Mouse (Mus musculus): ENCODE results near the gene Il16.

The Il16 gene

DNA sequence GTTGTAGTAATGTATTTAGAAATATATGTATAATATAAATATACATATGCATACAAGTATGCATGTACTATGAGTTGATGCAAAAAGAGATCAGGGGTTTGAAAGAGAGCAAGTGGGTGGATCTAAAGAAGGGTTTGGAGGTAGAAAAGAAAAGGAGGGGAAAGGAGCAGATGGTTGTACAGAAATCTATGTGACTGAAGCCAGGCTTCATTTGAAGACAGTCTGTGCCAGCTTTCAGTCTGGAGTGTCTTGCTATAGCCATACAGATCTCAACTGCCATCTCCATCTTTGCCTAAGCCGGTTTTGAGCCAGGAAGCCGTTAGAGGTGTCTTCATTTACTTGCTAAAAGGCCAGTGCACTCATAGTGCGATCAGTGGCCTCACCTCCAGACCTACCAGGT, 130.3 kb downstream of the Il16 start:
- in situ Hi-C loops (cut with MseI, MboI), result no loop called here

DNA sequence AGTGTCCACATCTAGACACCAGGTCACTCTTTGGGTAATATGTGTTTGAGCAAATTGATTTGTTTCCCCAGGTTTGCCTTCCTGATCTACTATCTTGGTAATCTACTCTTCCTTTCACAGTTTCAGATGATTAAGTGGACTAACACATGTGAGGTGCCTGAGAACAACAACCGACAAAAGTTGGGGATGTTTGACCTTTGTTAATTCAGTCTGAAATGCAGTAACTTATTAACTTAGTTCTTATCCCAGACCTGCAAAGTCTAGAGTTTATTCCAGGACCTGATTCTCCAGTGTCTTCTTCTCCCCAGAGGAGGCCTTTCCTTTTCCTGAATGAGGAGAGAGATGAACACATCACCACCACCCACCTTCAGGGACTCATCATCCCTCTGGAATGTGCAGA, 133.6 kb downstream of the Il16 start:
- in situ Hi-C loops (cut with MseI, MboI), result no loop called here

DNA sequence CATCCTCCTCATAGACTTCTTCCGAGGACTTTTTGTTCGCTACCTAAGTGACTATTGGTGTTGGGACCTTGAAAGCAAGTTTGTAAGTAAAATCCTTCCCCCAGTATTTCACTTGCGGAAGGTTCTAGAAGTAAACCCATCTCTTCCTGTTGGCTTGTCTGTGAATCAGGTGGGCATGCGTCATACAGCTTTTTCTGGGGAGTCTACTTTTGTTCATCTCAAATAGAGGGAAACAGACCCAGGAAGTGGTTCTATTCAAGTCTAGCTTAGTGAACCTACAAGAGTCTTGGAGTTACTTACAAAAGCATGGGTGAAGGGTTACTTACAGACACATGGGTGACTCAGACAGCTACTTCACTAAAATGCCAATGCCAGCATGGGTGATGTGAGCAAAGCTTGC, 135.6 kb downstream of the Il16 start:
- in situ Hi-C loops (cut with MseI, MboI), result no loop called here

DNA sequence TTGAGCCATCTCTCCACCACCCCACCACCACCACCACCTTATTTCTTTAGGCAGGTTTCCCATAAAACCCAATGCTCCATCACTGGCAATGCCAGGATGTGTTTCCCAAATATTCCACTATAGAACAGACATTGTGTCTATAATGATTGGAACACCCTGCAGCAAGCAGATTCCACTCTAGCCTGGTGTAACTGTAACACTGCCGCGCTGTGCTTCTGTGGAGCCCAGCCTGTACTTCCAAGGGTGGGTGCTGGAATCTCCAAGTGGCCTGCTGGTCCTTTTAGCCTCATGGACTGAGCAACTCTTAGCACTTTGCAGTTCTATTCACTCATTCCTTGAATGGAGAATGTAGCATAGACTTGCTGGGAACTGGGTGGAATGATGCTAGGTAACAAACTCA, 138.7 kb downstream of the Il16 start:
- in situ Hi-C loops (cut with MseI, MboI), result no loop called here

DNA sequence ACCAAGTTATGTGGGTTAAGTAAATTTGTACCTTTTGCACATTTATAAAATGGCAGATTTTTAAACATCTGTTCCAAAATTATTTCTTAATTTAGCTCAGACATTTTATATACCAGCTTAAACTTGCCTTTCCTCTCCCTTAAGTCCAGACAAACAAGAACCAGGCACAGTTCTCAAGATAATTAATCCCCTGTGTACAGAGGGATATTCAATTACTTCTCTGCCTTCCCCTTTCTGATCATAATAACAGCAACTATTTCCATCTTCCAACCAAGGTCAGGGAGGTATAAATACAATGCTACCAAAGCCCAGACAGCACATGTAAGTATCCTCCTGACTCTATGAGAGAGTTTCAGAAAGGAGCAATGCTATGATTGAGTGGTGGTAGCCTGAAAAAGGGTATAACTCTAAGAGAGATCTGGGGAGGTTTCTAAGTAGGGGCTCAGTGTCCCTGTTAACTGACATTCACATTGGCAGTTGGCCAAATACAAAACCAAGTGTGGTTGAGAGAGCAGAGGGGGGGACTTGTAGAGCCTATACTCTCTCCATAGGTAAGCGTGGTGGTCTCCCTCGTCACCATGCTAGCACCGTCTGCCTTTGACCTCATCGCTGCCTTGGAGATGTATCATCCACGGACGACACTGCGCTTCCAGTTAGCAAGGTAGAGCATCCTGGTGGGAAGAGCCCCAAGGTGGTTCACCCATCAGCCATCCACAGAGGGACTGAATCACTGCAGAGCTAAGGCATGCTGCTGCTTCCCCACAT, 141.2 kb downstream of the Il16 start:
- in situ Hi-C loops (cut with MseI, MboI), result no loop called here

DNA sequence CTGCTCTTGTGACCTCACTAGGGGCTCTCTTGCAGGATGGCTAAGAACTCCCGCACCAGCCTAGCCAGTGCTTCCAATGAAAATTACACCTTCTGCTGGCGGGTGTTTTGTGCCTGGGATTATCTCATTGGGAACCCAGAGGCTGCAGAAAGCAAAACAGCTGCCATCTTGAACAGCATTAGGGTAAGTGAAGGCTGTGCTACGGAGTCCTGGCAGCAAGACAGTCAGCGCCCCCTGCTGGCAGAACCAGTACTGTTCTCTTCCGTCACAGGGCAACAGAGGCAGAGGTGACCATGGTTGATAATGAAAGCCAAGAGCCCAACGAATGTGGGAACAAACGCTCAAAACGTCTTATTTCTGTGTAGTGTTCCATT, 145.6 kb downstream of the Il16 start:
- in situ Hi-C loops (cut with MseI, MboI), result no loop called here

DNA sequence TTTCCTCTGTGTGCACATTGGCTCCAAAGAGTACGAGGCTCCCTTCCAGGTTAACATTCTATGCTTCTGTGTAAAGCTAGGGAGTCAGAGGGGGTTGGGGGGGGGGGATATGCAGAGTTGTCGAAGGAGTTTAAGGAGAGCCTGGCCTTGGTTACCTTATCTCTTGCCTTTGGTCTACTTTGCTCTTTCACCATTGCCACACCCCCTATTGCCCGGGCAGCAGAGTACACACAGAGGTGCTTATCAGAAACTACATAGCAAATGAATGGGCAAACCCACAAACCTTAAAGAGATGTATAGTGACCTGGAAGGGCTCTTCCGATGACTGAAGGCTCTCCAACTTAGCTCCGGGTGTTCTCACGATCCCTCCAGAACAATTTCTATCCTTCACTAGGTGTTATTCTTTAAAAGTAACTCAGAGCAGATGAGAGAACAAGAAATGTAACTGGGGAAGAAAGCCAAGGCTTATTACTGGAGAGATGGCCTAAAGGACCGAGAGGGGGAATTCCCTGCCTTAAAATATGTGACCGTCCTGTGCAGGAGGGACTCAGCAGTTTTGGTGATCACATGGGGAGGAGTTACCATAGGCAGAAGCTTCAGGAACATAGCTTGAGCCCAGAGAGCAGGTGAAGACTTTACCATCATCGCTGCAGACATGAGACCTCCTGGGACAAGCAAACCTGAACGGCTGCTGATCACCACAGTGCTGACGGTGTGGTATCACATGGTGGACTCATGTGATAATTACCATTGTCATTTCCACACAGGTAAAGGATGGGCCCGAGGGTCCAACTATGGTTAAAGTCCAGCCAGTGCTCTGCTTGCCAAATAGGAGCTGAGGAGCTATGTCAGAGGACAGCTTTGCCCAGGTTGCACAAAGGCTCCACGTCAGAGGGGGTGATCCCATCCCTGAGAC, 146.3 kb downstream of the Il16 start:
- in situ Hi-C loops (cut with MseI, MboI), result no loop called here

DNA sequence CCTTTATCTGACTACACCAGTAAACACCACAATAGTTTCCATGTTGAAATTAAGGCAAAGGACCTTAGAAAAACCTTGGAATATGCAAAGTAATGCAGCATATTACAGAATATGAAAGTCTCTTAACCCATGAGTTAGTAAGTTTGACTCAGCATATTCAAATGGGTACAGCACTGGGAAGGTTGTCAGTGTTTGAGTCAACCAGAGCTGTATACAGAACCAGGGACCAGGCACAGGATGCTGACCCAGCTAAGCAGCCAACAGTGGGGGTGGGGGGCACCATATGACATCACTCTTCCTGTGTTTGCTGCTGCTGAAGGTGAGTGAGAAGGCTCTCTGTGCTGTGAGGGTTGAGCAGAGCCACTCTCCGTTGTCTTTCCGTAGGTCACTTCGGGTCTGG, 148.5 kb downstream of the Il16 start:
- in situ Hi-C loops (cut with MseI, MboI), result no loop called here

DNA sequence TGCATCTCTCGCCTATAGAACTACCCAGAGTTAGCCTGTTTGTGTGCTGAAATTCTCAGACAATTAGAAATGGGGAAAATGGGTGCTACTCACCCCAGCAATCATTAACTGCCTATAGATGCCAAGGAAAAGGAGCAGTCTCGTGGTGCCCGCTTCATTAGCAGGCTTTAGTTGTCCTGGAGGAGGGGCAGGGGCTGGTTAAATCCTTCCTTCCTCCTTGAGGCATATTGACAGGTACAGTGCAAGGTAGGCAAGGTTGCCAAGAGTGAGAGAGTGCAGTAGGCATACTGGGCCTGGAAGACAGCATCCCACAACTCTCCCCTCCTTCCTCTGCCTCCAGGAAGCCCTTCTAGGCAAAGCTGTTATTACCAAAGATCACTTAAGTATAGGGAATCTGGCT, 151.5 kb downstream of the Il16 start:
- in situ Hi-C loops (cut with MseI, MboI), result no loop called here
